10 mouse cellular contexts compared by ENCODE assay signal in genomic region chr1:181466601-181467320, GRCm38 (mm10). TPM values are rescaled to one million over a fixed set of nuclear protein-coding genes. Genes with fewer than 3 reads are reported as not detected.
DNase-seq lines count a peak whose midpoint lies in the region; ATAC-seq and TF ChIP-seq lines count a peak whose summit lies in the region.
"Had no signal": no experiment of that assay in that cellular context is flagged by ENCODE, and none has a peak within 500 bp of the region (broad histone marks: within the 10 kb centered on the region; RNA-seq: fewer than 3 reads in every experiment).

No protein-coding gene starts in this region.

- WGBS in forebrain, embryonic 15.5 days, result 65% methylated on average over 17 of the region's 17 CpGs
- WGBS in forebrain, embryonic 11.5 days, result 89% methylated on average over 17 of the region's 17 CpGs
- 78% methylated on average over 17 of the region's 17 CpGs for WGBS in hindbrain, embryonic 10.5 days

- peaks cover 5% of the 10 kb centered on the region; the same call in 1 of the 2 replicates for H3K9me3 ChIP-seq in forebrain, embryonic 15.5 days
- peaks cover 4% of the 10 kb centered on the region for H3K9me3 ChIP-seq in forebrain, embryonic 11.5 days (ENCODE audit: control insufficient read depth, low read length)
- H3K9me3 ChIP-seq in hindbrain, embryonic 10.5 days, result peaks cover 13% of the 10 kb centered on the region

- TF ChIP-seq CTCF in brain, embryonic 14.5 days (IDR thresholded peaks at IDR 0.05; ENCODE audit: borderline replicate concordance, extremely low read depth, insufficient read depth, insufficient read length), result no peak

- peaks cover 15% of the 10 kb centered on the region for H3K4me1 ChIP-seq in forebrain, embryonic 15.5 days
- H3K4me1 ChIP-seq in forebrain, embryonic 11.5 days (replicated peaks; ENCODE audit: control insufficient read depth, insufficient read depth, low read length), result no peaks in the 10 kb centered on the region
- H3K4me1 ChIP-seq in hindbrain, embryonic 10.5 days (replicated peaks), result peaks cover 13% of the 10 kb centered on the region

- no peak overlapping the region for H3K9ac ChIP-seq in forebrain, embryonic 15.5 days (replicated peaks)
- H3K9ac ChIP-seq in forebrain, embryonic 11.5 days (ENCODE audit: low read length), result no peak overlapping the region

- H3K4me2 ChIP-seq in forebrain, embryonic 15.5 days (replicated peaks), result no peak overlapping the region
- H3K4me2 ChIP-seq in forebrain, embryonic 11.5 days (ENCODE audit: low read depth, low read length, severe bottlenecking), result no peak overlapping the region

- no peak for DNase-seq in forebrain, embryonic 11.5 days (ENCODE audit: low spot score)
- peak; percentile 83 for DNase-seq in brain, embryonic 14.5 days (ENCODE audit: low read depth)
- DNase-seq in hindbrain, embryonic 10.5 days (ENCODE audit: low spot score), result peak; percentile 12
- peak; percentile 10 for DNase-seq in liver
- DNase-seq in B cell, adult 2 months, result no peak
- no peak for DNase-seq in spleen, postnatal 36 days (ENCODE audit: low spot score in 2 of 2)

- H3K4me3 ChIP-seq in forebrain, embryonic 15.5 days, result no peak overlapping the region
- no peak overlapping the region for H3K4me3 ChIP-seq in forebrain, embryonic 11.5 days (ENCODE audit: low read depth, low read length)
- no peak overlapping the region for H3K4me3 ChIP-seq in hindbrain, embryonic 10.5 days

- TF ChIP-seq POLR2A in brain, embryonic 14.5 days (IDR thresholded peaks at IDR 0.05; ENCODE audit: borderline replicate concordance, extremely low read depth, insufficient read depth, insufficient read length, poor library complexity, severe bottlenecking), result no peak

- H3K27me3 ChIP-seq in forebrain, embryonic 15.5 days, result no peaks in the 10 kb centered on the region
- no peaks in the 10 kb centered on the region for H3K27me3 ChIP-seq in forebrain, embryonic 11.5 days (ENCODE audit: control insufficient read depth, insufficient read depth, low read length)
- H3K27me3 ChIP-seq in hindbrain, embryonic 10.5 days (ENCODE audit: insufficient read depth, poor library complexity, severe bottlenecking), result no peaks in the 10 kb centered on the region

- peak; percentile 78 for ATAC-seq in forebrain, embryonic 15.5 days (replicated peaks)
- ATAC-seq in forebrain, embryonic 11.5 days (replicated peaks; ENCODE audit: low FRiP score), result no peak
- ATAC-seq in monocyte, adult 5-6 weeks (replicated peaks; ENCODE audit: insufficient number of reproducible peaks, low FRiP score, low TSS enrichment, poor library complexity, severe bottlenecking), result no peak

- H3K36me3 ChIP-seq in forebrain, embryonic 15.5 days, result no peaks in the 10 kb centered on the region
- H3K36me3 ChIP-seq in forebrain, embryonic 11.5 days (ENCODE audit: control insufficient read depth, insufficient read depth, low read length), result no peaks in the 10 kb centered on the region
- H3K36me3 ChIP-seq in hindbrain, embryonic 10.5 days, result no peaks in the 10 kb centered on the region

- H3K27ac ChIP-seq in forebrain, embryonic 15.5 days (replicated peaks), result peak overlapping the region; percentile 56
- H3K27ac ChIP-seq in forebrain, embryonic 11.5 days (ENCODE audit: low read depth, low read length), result no peak overlapping the region
- peak overlapping the region; percentile 59; the same call in 1 of the 2 replicates for H3K27ac ChIP-seq in hindbrain, embryonic 10.5 days
- H3K27ac ChIP-seq: macrophage had no signal

RNA-seq across cellular contexts. Expression of gene Ccdc121, which starts 44.5 kb away (rescaled TPM):
- 0.11 TPM in 1 of 2 replicates, not detected in the other for polyA plus RNA-seq in forebrain, embryonic 15.5 days (2015; fragmentation: Nextera tagmentation; extraction: Ambion mirVana)
- polyA plus RNA-seq in forebrain, embryonic 11.5 days (2014; fragmentation: Nextera tagmentation; extraction: Ambion mirVana), result not detected in 2 replicates
- 0.04 and 0.09 TPM in 2 replicates for polyA plus RNA-seq in brain, embryonic 14.5 days (2012; rRNA removed)
- 0.10 and 0.11 TPM in 2 replicates for polyA plus RNA-seq in hindbrain, embryonic 10.5 days (2016; fragmentation: Nextera tagmentation; extraction: Ambion mirVana)
- total RNA-seq in monocyte, adult 5-6 weeks (2017), result not detected in 3 replicates
- polyA plus RNA-seq: macrophage; testis, adult 2 months had no signal

Comparison
In these comparisons a context has a peak if more than half of its experiments do, and no peak if none do; other contexts are left out.
1. DNase-seq: peak in brain, embryonic 14.5 days (single experiment), hindbrain, embryonic 10.5 days (single experiment) and liver (single experiment); none in forebrain, embryonic 11.5 days (single experiment), B cell, adult 2 months (0 of 2) and spleen, postnatal 36 days (0 of 2).